In genomic region chr4:57842472-57843305, GRCm38 (mm10) we compare ENCODE assay signal across 9 mouse cellular contexts.
A peak's percentile ranks its signal among the peaks of the same experiment; 100 is the strongest.
DNase-seq lines count a peak whose midpoint lies in the region; ATAC-seq lines count a peak whose summit lies in the region.
"Had no signal": no experiment of that assay in that cellular context is flagged by ENCODE, and none has a peak within 500 bp of the region (broad histone marks: within the 10 kb centered on the region; RNA-seq: fewer than 3 reads in every experiment).

No protein-coding gene starts in this region.

- H3K27ac ChIP-seq in kidney, embryonic 14.5 days (ENCODE audit: low read depth, low read length): no peak overlapping the region
- H3K27ac ChIP-seq in heart, embryonic 15.5 days: peak overlapping the region; percentile 57
- H3K27ac ChIP-seq in limb, embryonic 10.5 days: peak overlapping the region; percentile 15; the same call in 1 of the 2 replicates
- no peak overlapping the region for H3K27ac ChIP-seq in liver, embryonic 12.5 days
- H3K27ac ChIP-seq: stomach, postnatal 0 days had no signal

- H3K4me3 ChIP-seq in kidney, embryonic 14.5 days (ENCODE audit: low read length): no peak overlapping the region
- no peak overlapping the region for H3K4me3 ChIP-seq in heart, embryonic 15.5 days
- no peak overlapping the region for H3K4me3 ChIP-seq in limb, embryonic 10.5 days
- no peak overlapping the region for H3K4me3 ChIP-seq in liver, embryonic 12.5 days

- 65% methylated on average over 11 of the region's 11 CpGs for WGBS in kidney, embryonic 14.5 days
- 38% methylated on average over 11 of the region's 11 CpGs for WGBS in heart, embryonic 15.5 days
- 77% methylated on average over 11 of the region's 11 CpGs for WGBS in limb, embryonic 10.5 days
- 69% methylated on average over 11 of the region's 11 CpGs for WGBS in liver, embryonic 12.5 days (ENCODE audit: insufficient replicate concordance)

- no peak overlapping the region for H3K4me2 ChIP-seq in kidney, embryonic 14.5 days (replicated peaks; ENCODE audit: low read depth, low read length)
- no peak overlapping the region for H3K4me2 ChIP-seq in heart, embryonic 15.5 days
- no peak overlapping the region for H3K4me2 ChIP-seq in liver, embryonic 12.5 days

- H3K27me3 ChIP-seq in kidney, embryonic 14.5 days (ENCODE audit: control insufficient read depth, insufficient read depth, low read length): no peaks in the 10 kb centered on the region
- no peaks in the 10 kb centered on the region for H3K27me3 ChIP-seq in heart, embryonic 15.5 days
- H3K27me3 ChIP-seq in limb, embryonic 10.5 days (ENCODE audit: low read depth, poor library complexity, severe bottlenecking): no peaks in the 10 kb centered on the region
- no peaks in the 10 kb centered on the region for H3K27me3 ChIP-seq in liver, embryonic 12.5 days (replicated peaks)

- H3K36me3 ChIP-seq in kidney, embryonic 14.5 days (ENCODE audit: control insufficient read depth, insufficient read depth, low read length): no peaks in the 10 kb centered on the region
- no peaks in the 10 kb centered on the region for H3K36me3 ChIP-seq in heart, embryonic 15.5 days
- H3K36me3 ChIP-seq in limb, embryonic 10.5 days: no peaks in the 10 kb centered on the region
- no peaks in the 10 kb centered on the region for H3K36me3 ChIP-seq in liver, embryonic 12.5 days
- H3K36me3 ChIP-seq: G1E had no signal

- peak; percentile 51 for DNase-seq in kidney, adult 11 months
- peak; percentile 66 for DNase-seq in Muller cell, postnatal 12 days (ENCODE audit: inconsistent ontology term)
- DNase-seq in limb, embryonic 10.5 days (ENCODE audit: low spot score): no peak

- H3K4me1 ChIP-seq in kidney, embryonic 14.5 days (ENCODE audit: control insufficient read depth, insufficient read depth, low read length): peaks cover 22% of the 10 kb centered on the region
- H3K4me1 ChIP-seq in heart, embryonic 15.5 days (replicated peaks): peaks cover 61% of the 10 kb centered on the region
- H3K4me1 ChIP-seq in limb, embryonic 10.5 days: peaks cover 51% of the 10 kb centered on the region
- H3K4me1 ChIP-seq in liver, embryonic 12.5 days: peaks cover 15% of the 10 kb centered on the region

- no peak for ATAC-seq in kidney, embryonic 14.5 days (ENCODE audit: low FRiP score, low TSS enrichment)
- no peak for ATAC-seq in heart, embryonic 15.5 days (replicated peaks; ENCODE audit: insufficient number of reproducible peaks, insufficient read depth, low FRiP score, low read depth)
- ATAC-seq in cerebellum, adult (ENCODE audit: insufficient number of reproducible peaks, low FRiP score, low TSS enrichment): no peak
- ATAC-seq in liver, embryonic 12.5 days: no peak

- H3K9me3 ChIP-seq in kidney, embryonic 14.5 days (ENCODE audit: control insufficient read depth, low read length): no peaks in the 10 kb centered on the region
- no peaks in the 10 kb centered on the region for H3K9me3 ChIP-seq in heart, embryonic 15.5 days (replicated peaks)
- no peaks in the 10 kb centered on the region for H3K9me3 ChIP-seq in limb, embryonic 10.5 days (replicated peaks)
- H3K9me3 ChIP-seq in liver, embryonic 12.5 days (replicated peaks): no peaks in the 10 kb centered on the region

- H3K9ac ChIP-seq in kidney, embryonic 14.5 days (ENCODE audit: low read depth, low read length): no peak overlapping the region
- H3K9ac ChIP-seq in heart, embryonic 15.5 days: no peak overlapping the region
- no peak overlapping the region for H3K9ac ChIP-seq in liver, embryonic 12.5 days

Comparison
In these comparisons a context has a peak if more than half of its experiments do, and no peak if none do; other contexts are left out.
1. H3K27ac ChIP-seq: peak in heart, embryonic 15.5 days (single experiment) and limb, embryonic 10.5 days (single experiment); none in kidney, embryonic 14.5 days (single experiment) and liver, embryonic 12.5 days (single experiment).